In the genomic region with DNA sequence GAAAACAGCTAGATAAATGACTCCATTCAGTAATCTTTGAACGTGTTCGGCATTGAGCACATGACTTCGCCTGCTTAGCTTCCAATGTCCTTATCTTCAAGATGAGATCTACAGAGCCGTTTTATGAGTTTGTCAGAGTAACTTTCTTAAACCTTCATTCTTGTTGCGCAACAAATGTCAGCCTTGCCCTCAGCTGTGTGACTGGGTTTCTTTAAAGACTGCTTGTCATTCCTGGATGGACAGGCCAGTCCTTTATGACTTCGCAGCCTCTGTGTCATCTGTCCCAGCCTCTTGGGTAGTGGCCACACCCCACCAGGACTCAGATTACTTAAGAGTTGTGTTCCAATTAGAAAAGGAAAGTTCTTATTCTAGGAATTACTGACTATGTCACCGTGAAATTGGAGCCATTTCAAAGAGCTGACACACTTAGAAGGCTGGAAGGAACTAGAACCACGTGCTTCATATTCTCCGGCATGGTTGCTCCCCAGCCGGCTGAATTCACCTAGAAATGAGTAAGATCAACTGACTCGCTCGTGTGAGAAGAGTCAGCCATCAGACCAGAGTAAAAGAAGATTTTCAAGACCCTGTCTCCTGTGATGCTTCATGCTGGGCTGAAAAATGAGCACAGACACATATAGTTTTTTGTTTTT, we compare ENCODE assay signal across 13 mouse cellular contexts. TPM values are rescaled to one million over a fixed set of nuclear protein-coding genes. Genes with fewer than 3 reads are reported as not detected.
A peak's percentile ranks its signal among the peaks of the same experiment; 100 is the strongest.
DNase-seq lines count a peak whose midpoint lies in the region; ATAC-seq and TF ChIP-seq lines count a peak whose summit lies in the region.
"Had no signal": no experiment of that assay in that cellular context is flagged by ENCODE, and none has a peak within 500 bp of the region (broad histone marks: within the 10 kb centered on the region; RNA-seq: fewer than 3 reads in every experiment).

No protein-coding gene starts in this region.

- no peaks in the 10 kb centered on the region for H3K9me3 ChIP-seq in lung, embryonic 14.5 days (ENCODE audit: low read depth, low read length)
- no peaks in the 10 kb centered on the region for H3K9me3 ChIP-seq in ES-Bruce4 (replicated peaks; ENCODE audit: control insufficient read depth, insufficient read depth, low read length, poor library complexity, severe bottlenecking)
- H3K9me3 ChIP-seq: forebrain, embryonic 13.5 days; liver, embryonic 15.5 days; stomach, embryonic 15.5 days had no signal

- H3K9ac ChIP-seq in lung, embryonic 14.5 days = no peak overlapping the region
- no peak overlapping the region for H3K9ac ChIP-seq in ES-Bruce4 (ENCODE audit: low read depth, poor library complexity, severe bottlenecking)
- H3K9ac ChIP-seq: forebrain, embryonic 13.5 days; liver, embryonic 15.5 days; stomach, embryonic 15.5 days had no signal

- no peak for TF ChIP-seq POLR2A in lung, adult 2 months (IDR thresholded peaks at IDR 0.05; ENCODE audit: borderline replicate concordance, extremely low read depth, low read depth, low read length)
- no peak for TF ChIP-seq POLR2A in ES-Bruce4 (IDR thresholded peaks at IDR 0.05; ENCODE audit: insufficient read depth, low read length)

- peaks cover 10% of the 10 kb centered on the region; the same call in 1 of the 2 replicates for H3K4me1 ChIP-seq in lung, embryonic 14.5 days (ENCODE audit: insufficient read depth)
- H3K4me1 ChIP-seq in lung, adult 2 months (ENCODE audit: control insufficient read depth, insufficient read depth, low read length) = peaks cover 4% of the 10 kb centered on the region; the same call in 1 of the 2 replicates
- peaks cover 16% of the 10 kb centered on the region for H3K4me1 ChIP-seq in ES-Bruce4 (ENCODE audit: control insufficient read depth, insufficient read depth, low read length)

- no peaks in the 10 kb centered on the region for H3K36me3 ChIP-seq in lung, embryonic 14.5 days (ENCODE audit: insufficient read depth)
- H3K36me3 ChIP-seq in ES-Bruce4 (ENCODE audit: control insufficient read depth, insufficient read depth, low read length, poor library complexity, severe bottlenecking) = no peaks in the 10 kb centered on the region
- H3K36me3 ChIP-seq: liver, embryonic 15.5 days; stomach, embryonic 15.5 days had no signal

- no peak for TF ChIP-seq EP300 in ES-Bruce4 (IDR thresholded peaks at IDR 0.05; ENCODE audit: insufficient read depth, low read depth, low read length)

- TF ChIP-seq CTCF in lung, embryonic 14.5 days (IDR thresholded peaks at IDR 0.05; ENCODE audit: low read depth) = no peak
- TF ChIP-seq CTCF in lung, adult 2 months (IDR thresholded peaks at IDR 0.05; ENCODE audit: insufficient read depth, low read length) = no peak
- TF ChIP-seq CTCF in ES-Bruce4 (IDR thresholded peaks at IDR 0.05; ENCODE audit: low read depth, low read length) = no peak

- DNase-seq in lung, embryonic 14.5 days = peak; percentile 25
- DNase-seq in lung, adult 2 months = no peak
- DNase-seq in adrenal gland, postnatal 36 days = peak; percentile 40 to 41
- no peak for DNase-seq in right cerebral cortex, postnatal 25 days
- no peak for DNase-seq in kidney, adult 11 months
- no peak for DNase-seq in testis, postnatal 14 days (ENCODE audit: low spot score)
- DNase-seq: kidney, postnatal 14 days had no signal

- H3K4me2 ChIP-seq in lung, embryonic 14.5 days = no peak overlapping the region
- H3K4me2 ChIP-seq: forebrain, embryonic 13.5 days; liver, embryonic 15.5 days; stomach, embryonic 15.5 days had no signal

- no peaks in the 10 kb centered on the region for H3K27me3 ChIP-seq in lung, embryonic 14.5 days (ENCODE audit: insufficient read depth, low read length)
- no peaks in the 10 kb centered on the region for H3K27me3 ChIP-seq in ES-Bruce4 (ENCODE audit: control insufficient read depth, insufficient read depth, low read length, poor library complexity, severe bottlenecking)
- H3K27me3 ChIP-seq: forebrain, embryonic 13.5 days; liver, embryonic 15.5 days; stomach, embryonic 15.5 days had no signal

- 69% methylated on average over 12 of the region's 12 CpGs for WGBS in lung, embryonic 14.5 days
- 61% methylated on average over 12 of the region's 12 CpGs for WGBS in lung, adult 2 months

- no peak overlapping the region for H3K4me3 ChIP-seq in lung, embryonic 14.5 days (ENCODE audit: low read depth, low read length)
- no peak overlapping the region for H3K4me3 ChIP-seq in lung, adult 2 months (replicated peaks; ENCODE audit: extremely low read depth, low read depth, low read length)
- H3K4me3 ChIP-seq in ES-Bruce4 (ENCODE audit: low read depth, low read length) = no peak overlapping the region
- H3K4me3 ChIP-seq: forebrain, embryonic 13.5 days; liver, embryonic 15.5 days; stomach, embryonic 15.5 days had no signal

- no peak for ATAC-seq in lung, embryonic 14.5 days (ENCODE audit: insufficient read depth)
- ATAC-seq in megakaryocyte-erythroid progenitor cell, adult 5-6 weeks (replicated peaks; ENCODE audit: low FRiP score, low TSS enrichment, poor library complexity, severe bottlenecking) = peak; percentile 42; the same call in 1 of the 2 replicates
- ATAC-seq: forebrain, embryonic 13.5 days; midbrain, embryonic 16.5 days had no signal

- H3K27ac ChIP-seq in lung, embryonic 14.5 days (ENCODE audit: low read depth) = no peak overlapping the region
- H3K27ac ChIP-seq in ES-Bruce4 (ENCODE audit: insufficient read depth, low read length) = peak overlapping the region; percentile 70
- H3K27ac ChIP-seq: forebrain, embryonic 13.5 days; liver, embryonic 15.5 days; stomach, embryonic 15.5 days had no signal

RNA-seq across cellular contexts. Expression of gene Kras, which starts 24.1 kb away (rescaled TPM):
- polyA plus RNA-seq in lung, embryonic 14.5 days (2014; fragmentation: Nextera tagmentation; extraction: Ambion mirVana) = 110 and 116 TPM in 2 replicates
- 23.2 and 27.7 TPM in 2 replicates for polyA plus RNA-seq in lung, adult 2 months (2012; rRNA removed)
- 101 and 104 TPM in 2 replicates for polyA plus RNA-seq in ES-Bruce4 (2011; ENCODE audit: insufficient read depth, insufficient read length, low read depth, missing spikeins)
- 10 to 100 TPM; 41.9 to 54.2 TPM for total RNA-seq in adrenal gland, postnatal 36 days (2021)
- 29.6 and 36.8 TPM in 2 replicates for total RNA-seq in megakaryocyte-erythroid progenitor cell, adult 5-6 weeks (2014; fragmentation: Nextera tagmentation)
- total RNA-seq in megakaryocyte-erythroid progenitor cell, adult 5-6 weeks (2017) = 27.7 and 28.0 TPM in 2 replicates

Comparison
In these comparisons a context has a peak if more than half of its experiments do, and no peak if none do; other contexts are left out.
1. DNase-seq: peak in lung, embryonic 14.5 days (single experiment) and adrenal gland, postnatal 36 days (2 of 2); none in lung, adult 2 months (single experiment), right cerebral cortex, postnatal 25 days (single experiment), kidney, adult 11 months (single experiment) and testis, postnatal 14 days (single experiment).